Mouse (Mus musculus) lung, adult 2 months (tissue): ENCODE measurements around the gene Myo15b.

Experiments
- CTCF ChIP-seq: fragments of 200-500 bp; IDR thresholded peaks from 2 replicates; pipeline ENCODE4 v1.5.1; 2011; ENCODE audit warnings: mild to moderate bottlenecking, low read length, control low read depth; ENCODE audit not compliant: insufficient read depth
- POLR2A ChIP-seq: fragments of 200-500 bp; IDR thresholded peaks from 2 replicates; pipeline ENCODE4 v1.6.1; 2011; ENCODE audit warnings: low read depth, mild to moderate bottlenecking, control low read depth, low read length, borderline replicate concordance; ENCODE audit errors: extremely low read depth

DNA sequence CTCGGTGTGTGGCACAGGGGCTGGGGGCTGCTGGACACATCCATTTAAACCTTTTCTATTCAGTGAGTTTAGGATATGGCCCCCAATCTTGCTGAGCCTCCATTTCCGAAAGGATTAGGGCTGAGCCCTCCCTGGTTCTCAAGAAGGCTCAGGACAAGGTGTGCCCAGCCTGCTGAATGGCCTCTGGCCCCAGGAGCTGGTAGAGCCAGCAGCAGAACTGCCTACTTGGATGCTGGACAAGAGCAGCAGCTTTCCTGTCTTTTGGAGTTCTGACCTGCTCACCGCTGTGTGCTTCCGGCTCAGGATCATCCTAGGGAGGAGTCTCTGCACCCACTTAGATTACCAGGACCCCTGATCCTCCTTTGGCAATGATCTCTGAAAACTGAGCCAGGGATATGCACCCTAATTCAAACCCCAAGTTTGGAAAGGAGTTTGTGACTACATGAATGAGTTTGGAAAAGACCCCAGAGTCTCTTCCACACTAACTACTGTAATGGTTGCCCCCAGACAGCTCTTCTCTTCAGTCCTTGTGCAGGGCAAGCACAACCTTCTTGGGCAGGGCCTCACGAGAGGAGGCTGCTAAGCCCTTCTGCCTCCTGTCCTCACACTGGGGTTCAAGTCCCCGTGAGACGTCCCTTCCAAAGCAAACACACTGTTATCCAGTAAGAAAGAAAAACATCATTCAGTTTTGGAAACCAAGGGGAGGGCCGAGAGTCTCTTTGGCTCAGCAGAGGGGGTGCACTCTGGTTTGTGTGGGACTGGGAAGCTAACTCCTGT, 42.5 kb downstream of the Myo15b start:
- TF ChIP-seq CTCF (no peak), POLR2A (no peak)
